In the genomic region with DNA sequence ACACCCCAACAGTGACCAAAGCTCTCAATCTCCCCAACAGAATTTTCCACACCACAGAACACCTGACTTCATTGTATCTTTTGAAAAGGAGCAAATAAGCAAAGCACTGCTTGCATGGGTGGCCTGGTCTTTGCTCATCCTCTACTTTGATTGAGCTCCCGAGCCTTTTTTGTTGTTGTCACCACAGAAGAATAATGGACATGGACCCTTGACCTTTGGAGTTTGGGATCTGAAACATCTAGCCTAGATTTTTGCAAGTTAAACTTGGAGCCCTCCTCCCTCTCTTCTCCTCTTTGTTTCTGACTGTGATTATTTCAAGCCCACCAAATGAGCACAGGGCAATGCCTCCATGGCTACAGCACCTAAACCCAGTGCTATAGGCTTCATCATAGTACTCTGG, we compare ENCODE assay signal across 22 mouse cellular contexts.
"Had no signal": no experiment of that assay in that cellular context is flagged by ENCODE, and none has a peak within 500 bp of the region (broad histone marks: within the 10 kb centered on the region; RNA-seq: fewer than 3 reads in every experiment).

No protein-coding gene starts in this region.

- H3K4me1 ChIP-seq: intestine, embryonic 15.5 days; midbrain, embryonic 13.5 days had no signal

- ATAC-seq: intestine, embryonic 15.5 days; liver, postnatal 0 days; lung, postnatal 0 days; midbrain, embryonic 13.5 days; midbrain, embryonic 16.5 days had no signal

- H3K9ac ChIP-seq: intestine, embryonic 15.5 days; limb, embryonic 15.5 days; liver, embryonic 14.5 days; liver, postnatal 0 days; lung, embryonic 14.5 days; midbrain, embryonic 13.5 days had no signal

- H3K27me3 ChIP-seq: intestine, embryonic 15.5 days; limb, embryonic 15.5 days; midbrain, embryonic 13.5 days had no signal

- H3K36me3 ChIP-seq: intestine, embryonic 15.5 days; limb, embryonic 15.5 days; midbrain, embryonic 10.5 days; midbrain, embryonic 13.5 days had no signal

- DNase-seq: kidney, adult 18-20 months; kidney, postnatal 14 days; kidney, postnatal 4 days; liver, postnatal 0 days; lung, embryonic 14.5 days; right cerebral cortex, adult 18-20 months; right cerebral cortex, postnatal 14 days; right cerebral cortex, postnatal 4 days; thymus, adult 2 months; thymus, postnatal 14 days; thymus, postnatal 4 days had no signal

- H3K27ac ChIP-seq: intestine, embryonic 15.5 days; limb, embryonic 15.5 days; liver, embryonic 14.5 days; macrophage; midbrain, embryonic 10.5 days; midbrain, embryonic 13.5 days; stomach, postnatal 0 days had no signal

- H3K4me2 ChIP-seq: intestine, embryonic 15.5 days; limb, embryonic 15.5 days; liver, embryonic 11.5 days; lung, embryonic 14.5 days; midbrain, embryonic 13.5 days had no signal

- H3K9me3 ChIP-seq: intestine, embryonic 15.5 days; limb, embryonic 15.5 days; midbrain, embryonic 10.5 days; midbrain, embryonic 13.5 days had no signal

- H3K4me3 ChIP-seq: intestine, embryonic 15.5 days; limb, embryonic 15.5 days; midbrain, embryonic 10.5 days; midbrain, embryonic 13.5 days; myocyte had no signal
